Mouse (Mus musculus) kidney, adult 11 months (tissue): ENCODE measurements around the gene Mettl17.
"Not testable (repeated sequence)": the region's sequence is repeated elsewhere in the genome, so short reads cannot be mapped to it uniquely, and the experiment has no call there.

Experiments
- DNase-seq: peaks from one replicate; pipeline ENCODE4 v3.0.0; 2022

Gene Mettl17

DNA sequence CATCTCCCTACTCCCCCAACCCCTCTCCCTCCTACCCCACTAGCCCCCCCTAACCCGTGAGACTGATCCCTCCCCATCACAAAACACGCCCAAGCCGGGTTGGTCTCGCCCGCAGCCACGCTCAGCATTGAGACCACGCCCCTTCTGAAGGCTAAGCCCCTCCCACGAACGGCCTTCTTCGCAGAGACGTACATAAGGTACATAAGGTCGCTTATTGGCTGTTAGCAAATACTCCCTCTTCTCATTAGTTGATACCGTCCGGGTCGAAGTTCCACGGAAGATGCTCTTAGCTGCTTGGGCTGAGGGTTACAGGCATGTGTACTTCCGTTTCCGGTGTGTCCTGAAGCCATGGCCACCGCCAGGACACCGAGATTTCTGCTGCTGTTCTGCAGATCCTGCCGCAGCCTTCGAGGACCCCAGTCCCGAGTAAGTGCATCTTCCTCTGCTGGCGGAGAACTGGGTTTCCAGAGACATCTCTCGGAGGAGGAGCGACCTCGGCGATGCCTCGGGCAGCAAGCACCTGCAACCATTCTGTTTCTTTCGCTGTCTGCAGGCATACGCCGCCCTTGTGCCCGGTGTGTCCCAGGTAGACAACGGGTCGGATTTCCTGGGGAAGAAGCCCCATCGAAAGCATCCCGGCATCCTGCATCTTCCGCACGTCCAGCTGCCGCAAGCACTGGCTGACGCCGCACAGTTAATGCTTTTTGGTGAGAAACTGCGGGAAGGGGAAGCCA is at the start of gene Mettl17:
Mettl17 (plus strand) TSS at position 245 of the 734 bp plus-strand sequence.
- peak; percentile 97 for DNase-seq

DNA sequence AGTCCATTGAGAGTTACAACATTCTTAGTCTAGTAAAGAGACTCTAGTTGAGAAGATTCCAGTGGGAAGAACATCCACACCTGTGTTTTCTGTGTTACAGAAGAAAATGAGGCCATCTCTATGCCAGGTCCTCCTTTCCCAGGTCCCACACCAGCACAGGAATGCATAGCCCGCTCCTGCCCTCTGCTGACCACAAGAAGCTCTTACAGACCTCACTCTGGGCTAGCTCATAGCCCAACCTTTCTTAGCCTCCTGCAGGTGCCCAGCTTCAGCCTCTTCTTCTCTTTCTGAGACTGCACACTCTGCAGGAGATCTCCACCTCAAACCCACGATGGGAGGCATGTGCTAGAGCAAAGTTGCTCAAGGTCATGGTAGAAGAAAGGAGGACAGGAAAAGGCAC is 46.2 kb upstream of the Mettl17 start:
- DNase-seq, result not testable (repeated sequence)

DNA sequence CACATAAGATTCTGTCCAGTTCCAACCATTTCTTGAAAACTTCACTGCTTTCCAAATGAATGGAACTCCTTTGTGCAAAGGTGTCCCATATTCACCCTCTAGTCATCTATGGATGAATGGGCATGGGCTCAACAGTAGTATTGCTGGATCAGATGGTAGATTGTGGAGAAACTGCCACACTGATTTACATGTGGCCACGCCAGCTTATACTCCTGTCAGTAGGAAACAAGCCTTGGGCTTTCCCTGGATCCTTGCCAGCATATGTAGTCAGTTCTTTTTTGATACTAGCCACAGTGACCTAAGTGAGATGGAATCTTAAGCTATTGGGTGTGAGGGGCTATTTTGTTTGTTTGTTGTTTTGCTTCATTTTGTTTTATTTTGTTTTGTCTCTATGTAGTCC is 42.4 kb upstream of the Mettl17 start:
- no peak for DNase-seq

DNA sequence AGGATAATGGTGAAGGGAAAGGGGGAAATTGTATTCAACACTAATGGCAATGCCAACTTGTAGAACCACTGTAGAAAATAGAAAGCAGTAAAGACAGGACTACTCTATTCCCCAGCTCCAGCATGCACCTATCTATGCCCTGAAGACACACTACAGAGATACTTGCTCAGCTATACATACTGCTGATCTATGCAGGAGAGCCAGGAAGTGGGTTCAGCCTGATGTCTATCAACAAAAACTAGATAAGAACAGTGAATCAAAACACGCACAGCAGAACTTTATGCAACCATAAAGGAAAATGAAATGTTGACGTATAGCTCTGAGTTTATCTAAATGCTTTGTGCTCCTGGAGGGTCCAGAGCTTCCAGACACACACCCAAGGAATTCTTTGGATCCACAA is 41.9 kb upstream of the Mettl17 start:
- no peak for DNase-seq

DNA sequence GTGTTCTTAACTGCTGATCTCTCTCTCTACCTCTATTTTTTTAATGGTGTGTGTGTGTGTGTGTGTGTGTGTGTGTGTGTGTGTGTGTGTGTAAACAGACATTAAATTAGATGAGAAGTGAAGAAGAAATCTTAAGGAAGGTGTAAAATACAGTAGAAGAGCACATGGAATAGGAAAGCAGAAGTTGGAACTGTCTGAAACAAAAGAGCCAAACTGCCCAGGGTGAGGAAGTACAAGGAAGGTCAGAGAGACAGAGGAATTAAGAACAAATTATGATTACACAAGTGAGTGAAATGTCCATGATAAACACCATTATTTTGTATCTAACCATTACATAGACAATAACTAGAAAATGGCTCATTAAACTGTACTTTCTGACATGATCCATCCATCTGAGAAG is 40.8 kb upstream of the Mettl17 start:
- no peak for DNase-seq

DNA sequence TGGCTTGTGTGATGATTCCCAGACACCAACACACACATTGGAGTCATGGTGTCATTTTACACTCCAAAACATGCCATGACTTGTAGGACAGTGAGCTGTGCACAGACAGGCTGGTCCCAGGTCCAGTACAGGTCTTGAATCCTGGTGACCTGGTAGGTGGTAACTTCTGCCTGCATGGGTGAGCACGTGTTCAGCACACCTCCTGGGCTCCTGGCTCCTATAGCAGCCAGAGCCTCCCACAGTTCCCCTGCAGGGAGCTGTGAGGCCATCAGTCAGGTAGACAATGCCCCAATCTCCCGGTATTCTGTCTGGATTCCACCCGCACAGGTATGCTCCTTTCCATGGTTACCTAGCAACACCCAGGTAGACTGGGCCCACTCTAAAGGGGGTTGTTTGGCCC is 38.1 kb upstream of the Mettl17 start:
- no peak for DNase-seq

DNA sequence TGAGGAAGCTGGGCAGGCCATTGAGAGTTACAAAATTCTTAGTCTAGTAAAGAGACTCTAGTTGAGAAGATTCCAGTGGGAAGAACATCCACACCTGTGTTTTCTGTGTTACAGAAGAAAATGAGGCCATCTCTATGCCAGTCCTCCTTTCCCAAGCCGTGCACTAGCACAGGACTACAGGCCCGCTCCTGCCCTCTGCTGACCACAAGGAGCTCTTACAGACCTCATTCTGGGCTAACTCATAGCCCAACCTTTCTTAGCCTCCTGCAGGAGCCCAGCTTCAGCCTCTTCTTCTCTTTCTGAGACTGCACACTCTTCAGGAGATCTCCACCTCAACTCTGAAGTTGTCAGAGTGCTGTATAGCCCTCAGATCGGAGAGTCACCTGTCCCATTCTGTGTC is 33.6 kb upstream of the Mettl17 start:
- not testable (repeated sequence) for DNase-seq

DNA sequence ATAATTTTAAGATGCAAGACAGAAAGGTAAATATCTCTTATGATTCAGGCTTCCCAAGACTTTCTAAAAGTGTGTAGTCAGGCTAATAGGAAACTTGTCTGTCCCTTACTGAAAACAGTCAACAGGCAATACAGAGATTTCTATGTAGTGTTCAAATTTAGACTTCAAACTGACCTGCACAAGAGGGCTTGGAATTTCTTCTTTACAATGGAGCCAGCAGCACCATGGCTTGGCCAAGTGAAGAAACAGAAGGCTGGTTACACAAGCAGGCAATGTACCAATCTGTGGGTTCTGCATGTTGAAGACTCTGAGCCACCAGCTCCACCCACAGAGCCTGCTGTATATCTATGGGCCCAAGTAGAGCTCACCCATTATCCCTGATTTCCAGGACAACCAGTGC is 31.2 kb upstream of the Mettl17 start, which contains the start of gene Ear6:
Ear6 (plus strand) TSS at position 301 of the 400 bp plus-strand sequence.
- no peak for DNase-seq

DNA sequence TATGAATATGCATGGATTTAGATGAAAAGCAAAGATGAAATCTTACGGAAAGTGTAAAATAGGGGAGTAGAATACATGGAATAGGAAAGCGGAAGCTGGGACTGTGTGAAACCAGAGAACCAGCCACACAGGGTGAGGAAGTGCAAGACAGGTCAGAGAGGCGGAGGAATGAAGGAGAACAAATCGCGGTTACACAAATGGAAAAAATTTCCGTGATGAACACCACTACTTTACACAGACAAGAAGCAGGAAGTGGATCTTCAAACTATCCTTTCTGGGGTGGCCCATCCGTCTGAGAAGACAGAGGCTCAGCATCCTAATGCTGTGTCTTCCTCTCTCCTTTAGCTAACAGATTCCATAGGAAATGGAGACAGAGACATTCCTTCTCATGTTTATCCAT is 29.4 kb upstream of the Mettl17 start:
- DNase-seq, result not testable (repeated sequence)

DNA sequence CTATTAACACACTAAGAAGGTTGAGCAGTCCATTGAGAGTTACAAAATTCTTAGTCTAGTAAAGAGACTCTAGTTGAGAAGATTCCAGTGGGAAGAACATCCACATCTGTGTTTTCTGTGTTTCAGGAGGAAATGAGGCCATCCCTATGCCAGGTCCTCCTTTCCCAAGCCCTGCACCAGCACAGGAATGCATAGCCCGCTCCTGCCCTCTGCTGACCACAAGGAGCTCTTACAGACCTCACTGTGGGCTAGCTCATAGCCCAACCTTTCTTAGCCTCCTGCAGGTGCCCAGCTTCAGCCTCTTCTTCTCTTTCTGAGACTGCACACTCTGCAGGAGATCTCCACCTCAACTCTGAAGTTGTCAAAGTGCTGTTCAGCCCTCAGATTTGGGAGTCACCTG is 21.0 kb upstream of the Mettl17 start:
- not testable (repeated sequence) for DNase-seq

DNA sequence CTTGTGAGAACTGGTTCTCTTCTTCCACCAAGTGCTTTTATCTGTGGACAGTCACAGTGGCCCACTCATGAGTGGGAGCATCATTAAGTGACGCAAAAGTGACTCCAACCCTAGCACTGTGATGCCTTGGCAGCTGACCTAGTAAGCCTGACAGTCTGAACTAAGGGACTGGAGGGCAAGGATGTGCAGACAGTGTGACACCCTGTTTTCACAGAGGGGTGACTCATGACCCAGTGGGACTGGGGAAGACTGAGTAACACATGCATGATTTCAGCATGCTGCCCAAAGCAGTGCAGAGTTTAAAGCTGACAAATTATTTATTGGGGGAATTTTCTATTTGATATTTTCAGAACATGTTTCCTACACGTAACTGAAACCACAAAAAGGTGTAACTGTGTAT is 13.9 kb upstream of the Mettl17 start:
- DNase-seq, result no peak

DNA sequence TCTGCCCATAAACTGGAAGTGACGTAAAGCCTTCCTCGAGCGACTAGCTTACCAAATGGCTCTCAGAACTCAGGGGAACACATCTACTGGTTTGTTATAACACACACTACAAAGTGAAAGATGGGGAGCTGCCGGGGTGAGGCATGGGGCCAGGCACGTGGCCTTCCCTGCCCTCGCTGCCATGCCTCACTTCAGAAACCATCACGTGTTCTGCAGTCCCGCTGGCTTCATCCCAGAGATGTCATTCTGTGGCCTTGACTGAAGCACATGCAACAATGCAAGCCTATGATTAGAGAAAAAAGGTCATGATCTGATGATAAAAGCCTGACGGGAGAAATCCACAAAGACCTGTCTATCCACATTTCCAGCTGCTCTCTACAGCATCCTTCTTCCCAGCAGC is 12.9 kb upstream of the Mettl17 start:
- no peak for DNase-seq

DNA sequence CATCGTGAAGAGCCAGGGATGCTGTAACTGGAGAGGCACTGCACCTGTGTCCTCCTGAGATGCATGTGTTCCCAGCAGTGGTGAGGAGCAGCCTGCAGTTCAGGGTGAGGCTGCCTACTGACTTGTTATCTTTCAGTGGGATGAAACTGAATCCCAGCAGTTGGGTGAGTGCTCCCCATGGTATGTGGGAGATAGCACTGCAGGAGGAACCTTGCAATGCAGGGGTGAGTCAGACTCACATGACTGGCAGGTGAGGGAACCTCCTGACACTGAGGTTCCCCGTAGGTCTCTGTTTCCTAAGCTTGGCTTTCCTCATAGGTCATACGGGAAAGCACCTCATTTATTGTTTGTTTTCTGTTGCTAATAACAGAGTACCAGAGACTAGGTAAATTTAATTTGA is 7.1 kb upstream of the Mettl17 start:
- DNase-seq, result no peak

DNA sequence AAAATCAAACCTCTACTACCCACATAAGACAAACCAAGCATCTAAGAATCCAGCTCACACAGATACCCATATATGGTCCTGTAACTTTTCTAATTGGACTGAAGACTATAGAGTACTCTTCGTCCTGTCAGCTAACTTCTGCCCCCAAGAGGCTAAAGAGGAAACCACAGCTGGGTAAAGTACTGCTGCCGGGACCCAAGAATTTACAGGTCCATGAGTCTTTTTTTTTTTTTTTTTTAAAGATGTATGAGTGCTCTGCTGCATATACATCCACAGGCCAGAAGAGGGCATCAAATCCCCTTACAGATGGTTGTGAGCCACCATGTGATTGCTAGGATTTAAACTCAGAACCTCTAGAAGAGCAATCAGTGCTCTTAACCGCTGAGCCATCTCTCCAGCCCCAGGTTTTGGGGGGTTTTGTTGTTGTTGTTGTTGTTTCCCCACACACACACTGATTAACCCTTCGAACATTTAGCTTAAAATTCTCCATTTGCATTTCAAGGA is 1.1 kb upstream of the Mettl17 start:
- peak; percentile 84 for DNase-seq

DNA sequence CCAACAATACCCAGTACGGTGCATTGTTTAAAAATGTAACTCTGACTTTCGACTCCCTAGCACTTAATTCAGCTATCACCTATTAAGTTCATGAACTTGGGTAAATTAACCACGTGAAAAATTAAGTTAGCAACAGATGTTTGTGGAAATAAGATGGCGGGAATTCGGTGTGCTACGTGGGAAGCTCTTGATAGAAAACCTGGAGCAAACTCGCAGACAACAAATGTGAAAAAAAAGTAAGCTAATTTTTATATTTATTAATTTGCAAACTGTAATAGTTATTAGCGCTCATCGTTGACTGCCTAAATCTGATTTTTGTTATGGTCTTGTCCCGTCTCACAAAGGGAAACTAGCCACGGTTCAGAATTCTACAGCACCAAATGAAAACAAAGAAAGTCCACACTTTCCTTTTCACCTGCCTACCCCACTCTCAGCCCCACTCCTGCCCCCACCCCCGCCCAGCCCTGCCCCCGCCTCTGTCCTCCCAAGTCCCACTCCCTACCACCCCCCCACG is 554 bp upstream of the Mettl17 start:
- no peak for DNase-seq

DNA sequence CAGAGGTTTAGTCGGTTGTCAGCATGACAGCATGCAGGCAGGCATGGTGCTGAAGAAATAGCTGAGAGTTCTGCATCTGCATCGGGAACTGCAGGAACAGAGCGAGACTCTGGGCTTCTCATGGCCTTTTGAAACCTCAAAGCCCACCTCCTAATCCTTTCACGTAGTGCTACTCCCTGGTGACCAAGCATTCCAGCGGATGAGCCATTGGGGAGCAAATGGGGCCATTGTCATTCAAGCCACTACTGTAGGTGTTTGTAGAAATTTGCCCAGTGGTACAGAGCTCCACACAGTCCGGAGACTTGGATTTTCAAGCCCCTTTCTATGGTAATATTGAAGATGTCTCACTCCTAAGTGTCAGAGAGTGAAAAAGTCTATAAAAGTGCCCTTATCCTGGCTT is 1.4 kb downstream of the Mettl17 start:
- DNase-seq, result no peak

DNA sequence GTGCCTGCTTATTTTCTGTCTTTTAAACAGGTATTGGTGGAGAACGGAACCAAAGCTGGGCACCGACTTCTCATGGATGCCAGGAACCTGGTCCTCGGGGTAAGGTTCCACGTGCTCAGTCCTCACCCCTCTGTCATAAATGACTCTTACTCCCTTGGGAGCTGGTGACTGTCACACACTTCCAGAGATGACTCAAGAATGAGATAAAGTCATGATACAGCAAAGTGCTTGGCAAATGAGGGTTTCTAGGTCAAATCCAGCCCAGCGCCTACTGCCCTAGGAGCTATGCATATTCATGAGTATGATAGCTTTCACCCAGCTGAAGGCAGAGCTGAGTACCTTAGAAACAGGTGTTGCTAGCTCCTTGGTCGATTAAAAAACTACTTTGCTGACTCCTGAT is 5.2 kb downstream of the Mettl17 start:
- no peak for DNase-seq

DNA sequence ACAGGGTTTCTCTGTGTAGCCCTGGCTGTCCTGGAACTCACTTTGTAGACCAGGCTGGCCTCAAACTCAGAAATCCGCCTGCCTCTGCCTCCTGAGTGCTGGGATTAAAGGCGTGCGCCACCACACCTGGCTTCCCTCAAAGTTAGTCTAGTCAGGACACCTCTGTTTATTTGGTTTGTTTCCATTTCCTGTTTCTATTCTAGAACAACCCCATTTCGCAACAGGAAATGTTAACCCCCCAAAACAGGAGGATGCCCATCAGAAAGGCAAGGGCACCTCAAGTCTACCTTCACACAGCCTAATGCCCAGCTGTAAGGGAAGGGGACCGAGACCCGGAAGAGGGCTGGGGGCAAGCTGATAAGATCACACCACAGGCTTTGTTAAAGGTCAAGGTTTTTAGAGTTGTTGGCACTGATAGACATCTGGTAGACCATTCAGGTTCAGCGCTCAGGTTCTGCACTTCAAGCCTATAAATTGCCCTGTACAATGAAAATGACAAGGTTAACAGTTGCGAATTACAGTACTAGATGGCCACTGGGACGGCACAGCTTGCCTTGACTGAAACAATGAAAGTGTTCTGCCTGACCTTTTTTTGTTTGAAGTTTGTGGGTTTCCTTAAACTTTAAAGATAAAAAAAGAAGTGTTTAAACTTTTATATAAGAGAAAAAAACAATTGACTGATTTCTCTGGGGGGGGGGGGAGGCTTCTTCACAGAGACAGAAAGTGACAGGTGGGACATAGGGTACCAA is 7.7 kb downstream of the Mettl17 start, which contains the start of gene Slc39a2:
Slc39a2 (plus strand) TSS at position 699 of the 749 bp plus-strand sequence.
- DNase-seq, result no peak

DNA sequence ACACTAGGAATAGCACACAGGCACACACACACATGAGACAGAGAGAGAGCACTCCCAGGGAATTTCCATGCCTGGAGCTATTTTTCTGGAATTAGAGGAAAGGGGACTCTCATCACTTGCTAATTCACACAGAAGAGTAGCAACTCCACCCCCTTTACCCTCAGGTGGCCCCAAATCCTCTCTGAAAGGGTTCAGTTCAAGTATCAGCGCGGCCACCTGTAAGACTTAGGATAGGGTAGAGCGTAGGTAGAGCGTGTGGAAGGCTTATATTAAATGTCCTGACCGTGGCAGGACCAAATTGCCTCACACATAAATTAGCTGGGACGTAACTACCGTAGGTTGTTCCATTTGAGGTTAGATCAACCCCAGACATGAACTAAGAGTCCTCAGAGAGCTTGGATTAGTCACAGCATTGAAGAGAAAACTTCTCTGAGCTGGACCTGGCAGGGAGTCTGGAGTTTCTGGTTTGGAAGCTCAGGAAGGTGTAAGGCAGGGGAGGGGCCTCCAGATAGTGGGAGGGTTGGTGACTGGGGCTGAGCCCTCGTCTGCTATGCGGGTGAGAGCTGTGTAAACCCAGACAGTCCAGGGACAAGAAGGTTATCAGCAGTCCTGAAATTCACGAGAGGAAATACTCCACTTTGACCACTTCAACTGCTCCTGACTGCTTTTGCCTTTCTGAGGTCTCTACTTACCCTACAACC is 8.6 kb downstream of the Mettl17 start:
- no peak for DNase-seq

DNA sequence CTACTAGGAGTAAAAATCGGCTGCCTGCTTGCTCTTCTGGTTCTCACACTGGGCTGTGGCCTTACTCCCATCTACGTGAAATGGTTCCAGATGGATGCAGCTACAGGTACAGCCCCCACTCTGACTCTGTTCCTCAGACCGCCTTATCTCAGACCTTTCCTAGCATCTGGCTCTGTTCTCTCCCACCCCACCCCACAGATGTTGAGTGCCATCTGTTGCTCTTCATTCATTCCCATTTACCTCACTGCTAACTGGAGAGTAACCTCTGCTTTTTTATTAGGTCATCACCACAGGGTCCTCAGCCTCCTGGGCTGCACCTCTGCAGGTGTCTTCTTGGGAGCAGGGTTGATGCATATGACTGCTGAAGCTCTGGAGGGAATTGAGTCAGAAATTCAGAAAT is 9.2 kb downstream of the Mettl17 start:
- DNase-seq, result no peak

DNA sequence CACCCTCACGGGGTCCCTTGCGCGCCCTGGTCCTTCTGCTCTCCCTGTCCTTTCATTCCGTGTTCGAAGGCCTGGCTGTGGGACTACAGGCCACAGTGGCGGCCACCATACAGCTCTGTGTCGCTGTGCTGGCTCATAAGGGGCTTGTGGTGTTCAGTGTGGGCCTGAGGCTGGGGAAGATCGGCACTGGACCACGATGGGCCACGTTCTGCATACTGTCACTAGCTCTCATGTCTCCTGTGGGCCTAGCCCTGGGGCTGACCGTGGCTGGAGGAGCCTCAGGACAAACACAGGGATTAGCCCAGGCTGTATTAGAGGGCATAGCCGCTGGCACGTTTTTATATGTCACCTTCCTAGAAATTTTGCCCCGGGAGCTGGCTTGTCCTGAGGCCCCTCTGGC is 10.4 kb downstream of the Mettl17 start:
- no peak for DNase-seq

DNA sequence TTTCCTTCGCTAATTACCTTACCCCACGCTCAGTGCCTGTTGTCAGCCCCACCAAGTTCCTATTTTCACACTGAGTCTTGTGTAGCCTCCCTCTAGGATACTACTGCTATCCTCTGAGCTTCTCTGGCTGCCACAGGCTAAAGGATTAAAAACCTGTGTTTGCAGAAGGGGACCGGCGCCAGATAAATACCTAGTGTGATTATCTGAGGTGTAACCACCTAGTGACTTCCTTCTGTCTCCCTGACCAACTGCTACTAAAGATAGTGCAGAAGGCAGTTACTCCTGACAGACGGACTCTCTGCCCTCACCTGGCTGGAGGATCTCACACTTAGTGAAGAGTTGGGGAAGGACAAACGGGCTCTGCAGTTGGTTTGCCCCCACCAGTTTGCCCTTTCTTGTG is 11.4 kb downstream of the Mettl17 start:
- no peak for DNase-seq

DNA sequence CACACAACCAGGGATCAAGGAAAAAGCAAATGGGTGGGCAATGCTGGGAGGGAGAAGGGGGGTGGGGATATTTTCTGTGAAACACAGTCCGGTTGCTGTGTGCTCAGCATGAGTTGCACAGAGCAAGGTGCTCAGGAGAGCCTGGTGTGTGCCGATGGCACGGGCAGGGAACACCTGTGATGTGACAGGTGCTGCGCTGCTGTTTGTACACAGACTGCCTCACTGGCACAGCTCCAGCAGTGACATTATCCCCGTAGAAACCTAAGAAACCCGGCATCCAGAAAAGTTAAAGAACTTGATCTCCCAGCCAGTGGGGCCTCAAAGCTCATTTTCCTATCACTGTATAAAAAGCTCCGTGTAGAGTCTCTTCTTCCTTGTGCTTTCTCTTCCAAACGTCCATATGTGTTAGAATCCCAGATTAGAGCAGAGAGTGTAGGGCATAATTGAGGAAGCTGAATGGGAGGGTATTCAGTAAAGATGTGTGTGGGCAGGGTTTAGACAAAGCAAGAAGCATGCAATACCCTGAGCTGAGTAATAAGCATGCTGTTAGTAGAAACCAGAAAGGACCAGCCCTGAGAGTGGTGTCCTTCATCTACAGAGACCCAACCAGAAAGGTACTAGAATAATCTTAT is 12.0 kb downstream of the Mettl17 start:
- DNase-seq, result no peak
